Mouse (Mus musculus) myocyte (in vitro differentiated cells): ENCODE measurements around the gene Rtp1.

ENCODE experiments used
- CEBPB ChIP-seq: IDR thresholded peaks from 2 replicates; pipeline ENCODE4 v1.6.1; 2011; ENCODE audit warnings: mild to moderate bottlenecking, moderate library complexity; ENCODE audit not compliant: poor library complexity, insufficient read depth, severe bottlenecking
- E2F4 ChIP-seq: IDR thresholded peaks from one replicate; pipeline ENCODE4 v1.6.1; 2011; ENCODE audit warnings: mild to moderate bottlenecking, control low read depth, moderate library complexity; ENCODE audit not compliant: insufficient read depth

- TF ChIP-seq CEBPB (no peak), E2F4 (no peak)
Observed at GRCm38 (mm10) chr16:23429991-23430390, 1.1 kb downstream of the Rtp1 start.
